Mouse (Mus musculus): ENCODE data around the gene Dock10. TPM values are rescaled to one million over a fixed set of nuclear protein-coding genes. Genes with fewer than 3 reads are reported as not detected.

The Dock10 gene
- polyA plus RNA-seq, 1 experiment from 2014 or later: 2.2 TPM

DNA sequence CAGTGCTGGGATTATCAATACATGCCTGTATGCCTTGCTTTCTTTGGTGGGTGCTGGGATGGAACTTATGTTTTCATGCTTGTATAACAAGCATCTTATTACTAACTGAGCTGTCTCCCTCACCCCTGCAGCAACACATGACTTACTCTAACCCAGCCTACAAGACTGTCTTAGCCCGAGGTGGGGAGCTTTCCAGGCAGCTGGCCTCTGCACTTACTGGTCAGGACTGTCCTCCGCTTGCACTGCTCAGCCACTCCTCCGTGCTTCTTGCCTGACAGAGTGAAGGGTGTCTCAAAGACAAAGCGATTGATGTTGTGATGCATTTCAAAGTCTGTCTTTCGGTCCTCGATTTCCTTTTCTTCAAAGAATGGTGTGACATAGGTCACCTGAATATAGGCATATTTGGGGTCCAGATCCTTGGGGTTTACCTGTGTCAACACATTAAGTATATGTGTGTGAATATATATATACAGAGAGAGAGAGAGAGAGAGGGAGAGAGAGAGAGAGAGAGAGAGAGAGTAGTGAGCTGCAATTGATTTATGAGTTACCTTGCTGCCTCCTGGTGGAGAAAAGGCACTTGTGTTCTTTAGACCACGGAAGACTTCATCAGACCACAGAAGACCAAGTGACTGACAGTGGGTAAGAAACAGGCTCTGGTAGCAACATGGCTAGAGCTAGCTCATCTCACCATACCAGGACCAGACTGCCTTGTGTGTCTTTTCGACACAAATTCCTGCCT is 245.9 kb downstream of the Dock10 start:
- Histone ChIP-seq H3K9ac (no peak overlapping the region), H3K9me3 (replicated peaks) (no peaks in the 10 kb centered on the region), H3K36me3 (no peaks in the 10 kb centered on the region), H3K4me3 (replicated peaks) (no peak overlapping the region), H3K27ac (no peak overlapping the region), H3K27me3 (no peaks in the 10 kb centered on the region), H3K4me2 (no peak overlapping the region), H3K4me1 (replicated peaks) (no peaks in the 10 kb centered on the region)
- no peak for ATAC-seq (ENCODE audit: low read depth)
- 56% methylated on average over 8 of the region's 8 CpGs for WGBS (ENCODE audit: insufficient replicate concordance)
- no peak for DNase-seq

DNA sequence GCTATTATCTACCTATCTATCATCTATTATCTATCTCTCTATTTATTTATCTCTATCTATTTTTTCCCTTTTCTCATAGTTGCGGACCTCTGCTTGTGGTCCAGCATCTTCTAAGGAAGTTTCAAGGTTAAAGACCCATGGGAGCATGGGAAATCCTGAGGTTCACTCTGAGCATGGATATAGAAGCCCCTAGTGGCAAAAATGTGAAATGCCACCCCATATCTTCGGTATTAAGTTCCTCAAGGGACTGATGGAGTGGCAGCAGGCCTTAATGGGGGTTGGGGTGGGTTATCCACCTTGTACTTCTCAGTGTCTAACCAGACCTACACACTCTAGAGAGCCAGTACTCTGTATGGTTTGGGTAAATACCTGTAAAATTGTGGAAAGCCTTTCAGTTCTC is 253.6 kb downstream of the Dock10 start:
- ATAC-seq (ENCODE audit: low read depth): no peak
- H3K9me3 ChIP-seq (replicated peaks): no peaks in the 10 kb centered on the region
- H3K27ac ChIP-seq: no peak overlapping the region
- H3K4me3 ChIP-seq (replicated peaks): no peak overlapping the region
- H3K4me2 ChIP-seq: no peak overlapping the region
- H3K4me1 ChIP-seq (replicated peaks): no peaks in the 10 kb centered on the region
- 0 out of 2 replicates have a peak, but pooled peaks cover 3% of the 10 kb centered on the region for H3K36me3 ChIP-seq
- H3K9ac ChIP-seq: no peak overlapping the region
- no peak for DNase-seq
- H3K27me3 ChIP-seq: no peaks in the 10 kb centered on the region
- 60% methylated on average over 2 of the region's 2 CpGs for WGBS (ENCODE audit: insufficient replicate concordance)

- H3K9ac ChIP-seq: no peak overlapping the region
- 0 out of 2 replicates have a peak, but pooled peaks cover 3% of the 10 kb centered on the region for H3K36me3 ChIP-seq
- WGBS (ENCODE audit: insufficient replicate concordance): 72% methylated on average over 4 of the region's 4 CpGs
- ATAC-seq (ENCODE audit: low read depth) (no peak), DNase-seq (no peak)
- H3K27ac ChIP-seq: no peak overlapping the region
- no peaks in the 10 kb centered on the region for H3K9me3 ChIP-seq (replicated peaks)
- no peaks in the 10 kb centered on the region for H3K4me1 ChIP-seq (replicated peaks)
- H3K27me3 ChIP-seq: no peaks in the 10 kb centered on the region
- no peak overlapping the region for H3K4me2 ChIP-seq
- H3K4me3 ChIP-seq (replicated peaks): no peak overlapping the region
Observed at GRCm38 (mm10) chr1:80504081-80504480, 254.2 kb downstream of the Dock10 start.

- Histone ChIP-seq H3K4me2 (no peak overlapping the region), H3K4me3 (replicated peaks) (no peak overlapping the region), H3K27ac (no peak overlapping the region), H3K36me3 (0 out of 2 replicates have a peak, but pooled peaks cover 3% of the 10 kb centered on the region), H3K4me1 (replicated peaks) (no peaks in the 10 kb centered on the region), H3K9ac (no peak overlapping the region), H3K9me3 (replicated peaks) (no peaks in the 10 kb centered on the region), H3K27me3 (no peaks in the 10 kb centered on the region)
- 69% methylated on average over 9 of the region's 9 CpGs for WGBS (ENCODE audit: insufficient replicate concordance)
- DNase-seq (no peak), ATAC-seq (ENCODE audit: low read depth) (no peak)
Observed at GRCm38 (mm10) chr1:80502456-80503165, 255.7 kb downstream of the Dock10 start.

DNA sequence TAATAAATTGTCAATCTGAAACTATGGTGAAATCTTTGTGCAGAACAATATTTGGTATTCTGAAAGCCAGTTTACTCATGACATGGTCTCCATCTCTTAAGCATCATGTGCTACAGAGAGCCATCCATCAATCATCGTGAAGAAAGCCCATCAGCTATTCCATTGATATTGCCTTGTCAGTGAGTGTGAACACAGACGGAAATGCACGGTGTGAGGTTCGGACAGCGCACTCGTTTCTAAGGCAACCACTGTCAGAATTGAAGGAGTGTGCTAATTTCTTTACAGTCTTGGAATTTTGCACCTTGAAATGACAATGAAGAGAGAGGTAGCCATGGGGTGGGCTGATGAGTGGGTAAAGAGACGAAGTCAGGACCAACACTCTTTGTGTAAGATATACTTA is 259.1 kb downstream of the Dock10 start:
- DNase-seq (no peak), ATAC-seq (ENCODE audit: low read depth) (no peak)
- H3K4me2 ChIP-seq: no peak overlapping the region
- no peak overlapping the region for H3K9ac ChIP-seq
- no peaks in the 10 kb centered on the region for H3K27me3 ChIP-seq
- no peak overlapping the region for H3K27ac ChIP-seq
- H3K9me3 ChIP-seq (replicated peaks): no peaks in the 10 kb centered on the region
- WGBS (ENCODE audit: insufficient replicate concordance): 68% methylated on average over 7 of the region's 7 CpGs
- no peaks in the 10 kb centered on the region for H3K36me3 ChIP-seq
- H3K4me1 ChIP-seq (replicated peaks): no peaks in the 10 kb centered on the region
- no peak overlapping the region for H3K4me3 ChIP-seq (replicated peaks)

DNA sequence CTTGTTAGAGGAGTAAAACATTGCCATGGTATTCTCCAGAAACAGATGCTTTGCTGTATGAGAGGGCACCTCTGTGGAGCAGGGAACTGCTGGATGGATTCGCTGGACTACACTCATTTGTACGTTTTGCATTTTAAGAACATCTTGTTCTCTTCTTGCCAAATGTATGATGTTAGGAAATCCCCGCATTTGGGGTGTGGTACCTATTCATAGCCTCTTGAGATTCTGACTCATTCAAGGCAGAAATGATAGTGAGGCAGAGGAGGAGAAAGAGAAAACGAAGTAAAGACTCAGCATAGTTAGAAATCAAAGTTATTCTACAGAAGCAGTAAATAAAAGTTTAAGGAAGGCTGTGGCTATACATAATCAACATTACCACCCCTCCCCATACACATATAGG is 262.0 kb downstream of the Dock10 start:
- DNase-seq (no peak), ATAC-seq (ENCODE audit: low read depth) (no peak)
- no peak overlapping the region for H3K4me2 ChIP-seq
- no peak overlapping the region for H3K4me3 ChIP-seq (replicated peaks)
- H3K36me3 ChIP-seq: no peaks in the 10 kb centered on the region
- H3K4me1 ChIP-seq (replicated peaks): no peaks in the 10 kb centered on the region
- no peak overlapping the region for H3K27ac ChIP-seq
- 55% methylated on average over 4 of the region's 4 CpGs for WGBS (ENCODE audit: insufficient replicate concordance)
- H3K27me3 ChIP-seq: no peaks in the 10 kb centered on the region
- no peaks in the 10 kb centered on the region for H3K9me3 ChIP-seq (replicated peaks)
- no peak overlapping the region for H3K9ac ChIP-seq

- Histone ChIP-seq H3K27me3 (no peaks in the 10 kb centered on the region), H3K4me2 (no peak overlapping the region), H3K4me1 (replicated peaks) (no peaks in the 10 kb centered on the region), H3K9ac (no peak overlapping the region), H3K27ac (no peak overlapping the region), H3K4me3 (replicated peaks) (no peak overlapping the region), H3K9me3 (replicated peaks) (no peaks in the 10 kb centered on the region), H3K36me3 (no peaks in the 10 kb centered on the region)
- 68% methylated on average over 5 of the region's 5 CpGs for WGBS (ENCODE audit: insufficient replicate concordance)
- no peak for ATAC-seq (ENCODE audit: low read depth)
- no peak for DNase-seq
Observed at GRCm38 (mm10) chr1:80483419-80483818, 274.9 kb downstream of the Dock10 start.

GRCm38 (mm10) chr1:80474942-80475341 is 283.4 kb downstream of the Dock10 start:
- Histone ChIP-seq H3K4me1 (replicated peaks) (no peaks in the 10 kb centered on the region), H3K9ac (no peak overlapping the region), H3K36me3 (no peaks in the 10 kb centered on the region), H3K27ac (no peak overlapping the region), H3K27me3 (no peaks in the 10 kb centered on the region), H3K4me3 (replicated peaks) (no peak overlapping the region), H3K9me3 (replicated peaks) (no peaks in the 10 kb centered on the region), H3K4me2 (no peak overlapping the region)
- ATAC-seq (ENCODE audit: low read depth) (no peak), DNase-seq (no peak)
- WGBS (ENCODE audit: insufficient replicate concordance): 43% methylated on average over 1 of the region's 1 CpGs

DNA sequence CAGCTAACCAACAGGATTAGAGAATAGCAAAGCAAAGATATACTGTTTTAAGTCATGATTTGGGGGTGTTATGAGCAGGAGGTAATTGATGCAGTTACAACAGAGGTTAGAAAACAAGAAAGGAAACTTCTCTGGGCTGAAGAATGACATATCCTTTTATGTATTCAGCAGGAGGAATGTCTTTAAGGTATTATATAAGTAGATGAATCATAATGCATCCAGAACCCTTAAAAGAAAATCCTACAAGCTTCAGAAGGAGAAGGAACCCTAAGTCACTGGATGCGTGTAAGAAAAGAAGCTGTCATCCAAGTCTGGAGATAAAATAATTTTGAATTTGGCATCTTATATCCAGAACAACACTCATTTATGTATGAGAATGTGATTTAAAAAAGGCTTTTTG is 285.9 kb downstream of the Dock10 start:
- no peaks in the 10 kb centered on the region for H3K27me3 ChIP-seq
- H3K9ac ChIP-seq: no peak overlapping the region
- 67% methylated on average over 1 of the region's 1 CpGs for WGBS (ENCODE audit: insufficient replicate concordance)
- H3K27ac ChIP-seq: no peak overlapping the region
- no peak overlapping the region for H3K4me3 ChIP-seq (replicated peaks)
- DNase-seq (no peak), ATAC-seq (ENCODE audit: low read depth) (no peak)
- no peaks in the 10 kb centered on the region for H3K4me1 ChIP-seq (replicated peaks)
- no peak overlapping the region for H3K4me2 ChIP-seq
- no peaks in the 10 kb centered on the region for H3K36me3 ChIP-seq
- no peaks in the 10 kb centered on the region for H3K9me3 ChIP-seq (replicated peaks)

GRCm38 (mm10) chr1:80461348-80461747 is 297.0 kb downstream of the Dock10 start, which contains the start of gene Gm45261:
Gm45261 (minus strand) TSS chr1:80461448.
- 78% methylated on average over 6 of the region's 6 CpGs for WGBS (ENCODE audit: insufficient replicate concordance)

DNA sequence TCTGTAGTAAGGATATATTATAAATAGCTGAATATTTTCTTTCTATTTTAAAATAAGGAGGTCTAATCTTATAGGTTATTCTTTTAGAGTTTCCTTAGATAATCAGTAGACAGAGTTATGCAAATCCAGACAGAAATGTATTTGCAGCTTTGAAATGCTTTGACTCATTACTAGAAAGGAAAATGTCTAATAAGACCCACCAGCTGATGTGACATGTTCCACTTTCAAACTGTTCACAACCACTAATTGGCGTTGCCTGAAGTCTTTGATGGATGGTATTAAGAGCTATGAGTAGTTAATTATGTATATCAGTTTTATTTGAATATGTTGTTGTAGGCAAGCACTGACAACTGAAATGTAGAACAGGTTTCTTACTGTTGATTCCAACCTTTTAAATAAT is 298.4 kb downstream of the Dock10 start:
- Histone ChIP-seq H3K4me1 (replicated peaks) (no peaks in the 10 kb centered on the region), H3K27ac (no peak overlapping the region), H3K4me2 (no peak overlapping the region), H3K9me3 (replicated peaks) (no peaks in the 10 kb centered on the region), H3K4me3 (replicated peaks) (no peak overlapping the region), H3K27me3 (no peaks in the 10 kb centered on the region), H3K9ac (no peak overlapping the region), H3K36me3 (no peaks in the 10 kb centered on the region)
- ATAC-seq (ENCODE audit: low read depth) (no peak), DNase-seq (no peak)
- WGBS (ENCODE audit: insufficient replicate concordance): 56% methylated on average over 1 of the region's 1 CpGs

More at GRCm38 (mm10) chr1:80461348-80461747, 297.0 kb downstream of the Dock10 start, which contains the start of gene Gm45261:
- ATAC-seq (ENCODE audit: low read depth) (no peak), DNase-seq (no peak)
- no peak within 1 kb of the TSS for H3K4me3 ChIP-seq (replicated peaks)
- H3K4me1 ChIP-seq (replicated peaks): no peaks in the 10 kb centered on the region
- H3K4me2 ChIP-seq: no peak within 1 kb of the TSS
- no peaks in the 10 kb centered on the region for H3K36me3 ChIP-seq
- H3K9ac ChIP-seq: no peak within 1 kb of the TSS
- no peaks in the 10 kb centered on the region for H3K9me3 ChIP-seq (replicated peaks)
- no peak within 1 kb of the TSS for H3K27ac ChIP-seq
- H3K27me3 ChIP-seq: no peaks in the 10 kb centered on the region

DNA sequence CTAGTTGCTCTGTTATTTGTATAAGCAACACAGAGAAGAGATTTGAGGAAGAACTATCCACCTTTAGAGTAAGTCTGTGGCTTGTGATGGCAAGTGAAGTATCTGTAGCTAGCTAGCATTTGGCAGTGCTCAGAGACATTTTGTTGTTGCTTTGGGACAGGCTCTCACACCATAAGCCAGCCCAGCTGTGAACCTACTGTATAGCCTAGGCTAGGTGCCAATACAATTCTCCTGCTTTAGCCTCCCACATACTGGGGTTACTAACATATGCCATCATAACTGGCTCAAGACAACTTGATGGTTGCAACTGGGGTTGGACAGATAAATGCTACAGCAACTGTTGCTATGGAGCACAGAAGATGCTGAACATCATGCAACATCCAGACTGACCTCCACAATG is 298.9 kb downstream of the Dock10 start:
- H3K27me3 ChIP-seq: no peaks in the 10 kb centered on the region
- H3K4me2 ChIP-seq: no peak overlapping the region
- H3K4me3 ChIP-seq (replicated peaks): no peak overlapping the region
- DNase-seq: no peak
- no peaks in the 10 kb centered on the region for H3K36me3 ChIP-seq
- ATAC-seq (ENCODE audit: low read depth): no peak
- H3K27ac ChIP-seq: no peak overlapping the region
- no peaks in the 10 kb centered on the region for H3K9me3 ChIP-seq (replicated peaks)
- no peak overlapping the region for H3K9ac ChIP-seq
- H3K4me1 ChIP-seq (replicated peaks): no peaks in the 10 kb centered on the region

Data from liver, embryonic 13.5 days (tissue).